Mouse (Mus musculus) embryonic facial prominence, embryonic 13.5 days (tissue): ENCODE results near the gene Pcnx2. TPM values are rescaled to one million over a fixed set of nuclear protein-coding genes. Genes with fewer than 3 reads are reported as not detected.

ENCODE experiments used
- ATAC-seq: fragments of 200-750 bp; cut with Nextera tagmentation; 2 replicates; pipeline ENCODE4 v1.8.0; 2017; ENCODE audit warnings: low read depth; ENCODE audit not compliant: insufficient number of reproducible peaks, insufficient read depth, low FRiP score, low TSS enrichment
- H3K27ac ChIP-seq: fragments of 300-500 bp; sonication (generic); 2 replicates; pipeline ENCODE4 v1.5.1; 2015; ENCODE audit warnings: moderate library complexity, mild to moderate bottlenecking, inconsistent platforms
- H3K27me3 ChIP-seq: fragments of 300-500 bp; sonication (generic); 2 replicates; pipeline ENCODE4 v1.6.1; 2015; ENCODE audit warnings: mild to moderate bottlenecking, inconsistent platforms
- H3K36me3 ChIP-seq: fragments of 300-500 bp; sonication (generic); 2 replicates; pipeline ENCODE4 v1.6.1; 2015; ENCODE audit warnings: mild to moderate bottlenecking, inconsistent platforms
- H3K4me1 ChIP-seq: fragments of 300-500 bp; sonication (generic); 2 replicates; pipeline ENCODE4 v1.6.1; 2015; ENCODE audit warnings: inconsistent platforms
- H3K4me2 ChIP-seq: fragments of 300-500 bp; sonication (generic); 2 replicates; pipeline ENCODE4 v1.6.1; 2015; ENCODE audit warnings: moderate library complexity, mild to moderate bottlenecking, inconsistent platforms
- H3K4me3 ChIP-seq: fragments of 300-500 bp; sonication (generic); 2 replicates; pipeline ENCODE4 v1.5.1; 2015; ENCODE audit warnings: mild to moderate bottlenecking, inconsistent platforms
- H3K9ac ChIP-seq: fragments of 300-500 bp; sonication (generic); 2 replicates; pipeline ENCODE4 v1.6.1; 2015; ENCODE audit warnings: mild to moderate bottlenecking, inconsistent platforms
- H3K9me3 ChIP-seq: fragments of 300-500 bp; sonication (generic); 2 replicates; pipeline ENCODE4 v1.6.1; 2016; ENCODE audit warnings: inconsistent platforms
- WGBS: fragments of 180-500 bp; shearing (Covaris S2); methylation state at CpG from one replicate; pipeline ENCODE4 v1.1.7; 2015; ENCODE audit warnings: mixed read lengths; 5-methylcytosine and 5-hydroxymethylcytosine counted together
- polyA plus RNA-seq: library from polyadenylated mRNA; unstranded; fragments of >200 nt; fragmentation: Nextera tagmentation; extraction: Ambion mirVana; gene quantifications from 2 replicates; pipeline ENCODE4 v1.2.1, GENCODE M21; 2015

Pcnx2 gene
- polyA plus RNA-seq, 1 experiment from 2014 or later: 0.37 TPM

- Histone ChIP-seq H3K27me3 (no peaks in the 10 kb centered on the region), H3K36me3 (no peaks in the 10 kb centered on the region), H3K4me2 (no peak overlapping the region), H3K9me3 (no peaks in the 10 kb centered on the region), H3K4me1 (no peaks in the 10 kb centered on the region), H3K4me3 (no peak overlapping the region), H3K9ac (no peak overlapping the region), H3K27ac (no peak overlapping the region)
- WGBS: 63% methylated on average over 7 of the region's 7 CpGs
- ATAC-seq: no peak
Observed at GRCm38 (mm10) chr8:125854379-125854778, 43.7 kb downstream of the Pcnx2 start.

GRCm38 (mm10) chr8:125853300-125853699 lies 44.8 kb downstream of the Pcnx2 start:
- ATAC-seq: no peak
- H3K9me3 ChIP-seq: no peaks in the 10 kb centered on the region
- H3K4me1 ChIP-seq: no peaks in the 10 kb centered on the region
- no peak overlapping the region for H3K9ac ChIP-seq
- H3K27me3 ChIP-seq: no peaks in the 10 kb centered on the region
- H3K4me2 ChIP-seq: no peak overlapping the region
- H3K27ac ChIP-seq: no peak overlapping the region
- 74% methylated on average over 5 of the region's 5 CpGs for WGBS
- no peak overlapping the region for H3K4me3 ChIP-seq
- no peaks in the 10 kb centered on the region for H3K36me3 ChIP-seq

- Histone ChIP-seq H3K4me3 (no peak overlapping the region), H3K4me1 (peaks cover 6% of the 10 kb centered on the region; the same call in 1 of the 2 replicates), H3K9ac (no peak overlapping the region), H3K9me3 (no peaks in the 10 kb centered on the region), H3K27me3 (no peaks in the 10 kb centered on the region), H3K36me3 (no peaks in the 10 kb centered on the region), H3K27ac (no peak overlapping the region), H3K4me2 (no peak overlapping the region)
- ATAC-seq: no peak
- 63% methylated on average over 4 of the region's 4 CpGs for WGBS
Observed at GRCm38 (mm10) chr8:125849181-125849580, 48.9 kb downstream of the Pcnx2 start.

- H3K27ac ChIP-seq: no peak overlapping the region
- WGBS: 60% methylated on average over 12 of the region's 12 CpGs
- H3K4me3 ChIP-seq: no peak overlapping the region
- no peak overlapping the region for H3K9ac ChIP-seq
- no peak overlapping the region for H3K4me2 ChIP-seq
- H3K4me1 ChIP-seq: peaks cover 6% of the 10 kb centered on the region; the same call in 1 of the 2 replicates
- no peaks in the 10 kb centered on the region for H3K36me3 ChIP-seq
- ATAC-seq: no peak
- H3K9me3 ChIP-seq: no peaks in the 10 kb centered on the region
- no peaks in the 10 kb centered on the region for H3K27me3 ChIP-seq
Observed at GRCm38 (mm10) chr8:125847842-125848241, 50.3 kb downstream of the Pcnx2 start.

GRCm38 (mm10) chr8:125845281-125845680 lies 52.8 kb downstream of the Pcnx2 start:
- 94% methylated on average over 16 of the region's 16 CpGs for WGBS
- Histone ChIP-seq H3K9ac (no peak overlapping the region), H3K4me2 (no peak overlapping the region), H3K27me3 (no peaks in the 10 kb centered on the region), H3K4me3 (no peak overlapping the region), H3K4me1 (peaks cover 6% of the 10 kb centered on the region; the same call in 1 of the 2 replicates), H3K27ac (no peak overlapping the region), H3K36me3 (no peaks in the 10 kb centered on the region), H3K9me3 (no peaks in the 10 kb centered on the region)
- no peak for ATAC-seq

GRCm38 (mm10) chr8:125843122-125843836 lies 54.8 kb downstream of the Pcnx2 start:
- Histone ChIP-seq H3K9ac (no peak overlapping the region), H3K27ac (no peak overlapping the region), H3K4me3 (no peak overlapping the region), H3K4me1 (peaks cover 6% of the 10 kb centered on the region; the same call in 1 of the 2 replicates), H3K27me3 (no peaks in the 10 kb centered on the region), H3K9me3 (no peaks in the 10 kb centered on the region), H3K36me3 (no peaks in the 10 kb centered on the region), H3K4me2 (no peak overlapping the region)
- no peak for ATAC-seq
- WGBS: 60% methylated on average over 15 of the region's 15 CpGs

- Histone ChIP-seq H3K4me1 (no peaks in the 10 kb centered on the region), H3K4me2 (no peak overlapping the region), H3K9ac (no peak overlapping the region), H3K27me3 (no peaks in the 10 kb centered on the region), H3K36me3 (no peaks in the 10 kb centered on the region), H3K27ac (no peak overlapping the region), H3K9me3 (no peaks in the 10 kb centered on the region), H3K4me3 (no peak overlapping the region)
- 44% methylated on average over 7 of the region's 7 CpGs for WGBS
- no peak for ATAC-seq
Observed at GRCm38 (mm10) chr8:125842158-125842557, 56.0 kb downstream of the Pcnx2 start.

- WGBS: 40% methylated on average over 2 of the region's 2 CpGs
- H3K4me1 ChIP-seq: no peaks in the 10 kb centered on the region
- no peaks in the 10 kb centered on the region for H3K9me3 ChIP-seq
- H3K27me3 ChIP-seq: no peaks in the 10 kb centered on the region
- H3K4me3 ChIP-seq: no peak overlapping the region
- H3K4me2 ChIP-seq: no peak overlapping the region
- H3K36me3 ChIP-seq: no peaks in the 10 kb centered on the region
- no peak overlapping the region for H3K9ac ChIP-seq
- ATAC-seq: no peak
- H3K27ac ChIP-seq: no peak overlapping the region
Observed at GRCm38 (mm10) chr8:125824688-125825087, 73.4 kb downstream of the Pcnx2 start.

GRCm38 (mm10) chr8:125823719-125824118 lies 74.4 kb downstream of the Pcnx2 start:
- no peaks in the 10 kb centered on the region for H3K4me1 ChIP-seq
- no peak overlapping the region for H3K9ac ChIP-seq
- H3K4me2 ChIP-seq: no peak overlapping the region
- H3K4me3 ChIP-seq: no peak overlapping the region
- no peak overlapping the region for H3K27ac ChIP-seq
- H3K9me3 ChIP-seq: no peaks in the 10 kb centered on the region
- WGBS: 53% methylated on average over 12 of the region's 12 CpGs
- H3K36me3 ChIP-seq: no peaks in the 10 kb centered on the region
- no peak for ATAC-seq
- H3K27me3 ChIP-seq: no peaks in the 10 kb centered on the region

- Histone ChIP-seq H3K27me3 (no peaks in the 10 kb centered on the region), H3K36me3 (no peaks in the 10 kb centered on the region), H3K9ac (no peak overlapping the region), H3K27ac (no peak overlapping the region), H3K4me1 (no peaks in the 10 kb centered on the region), H3K4me2 (no peak overlapping the region), H3K9me3 (no peaks in the 10 kb centered on the region), H3K4me3 (no peak overlapping the region)
- 90% methylated on average over 14 of the region's 14 CpGs for WGBS
- no peak for ATAC-seq
Observed at GRCm38 (mm10) chr8:125822065-125822464, 76.1 kb downstream of the Pcnx2 start.

GRCm38 (mm10) chr8:125819797-125820196 lies 78.3 kb downstream of the Pcnx2 start:
- no peak overlapping the region for H3K9ac ChIP-seq
- no peaks in the 10 kb centered on the region for H3K9me3 ChIP-seq
- H3K27ac ChIP-seq: no peak overlapping the region
- no peaks in the 10 kb centered on the region for H3K27me3 ChIP-seq
- H3K4me1 ChIP-seq: no peaks in the 10 kb centered on the region
- ATAC-seq: no peak
- no peak overlapping the region for H3K4me2 ChIP-seq
- H3K4me3 ChIP-seq: no peak overlapping the region
- WGBS: 71% methylated on average over 7 of the region's 7 CpGs
- H3K36me3 ChIP-seq: no peaks in the 10 kb centered on the region

- ATAC-seq: no peak
Observed at GRCm38 (mm10) chr8:125818796-125819195, 79.3 kb downstream of the Pcnx2 start.

More at GRCm38 (mm10) chr8:125818796-125819195, 79.3 kb downstream of the Pcnx2 start:
- WGBS: 88% methylated on average over 9 of the region's 9 CpGs
- Histone ChIP-seq H3K9ac (no peak overlapping the region), H3K36me3 (no peaks in the 10 kb centered on the region), H3K27ac (no peak overlapping the region), H3K4me2 (no peak overlapping the region), H3K4me3 (no peak overlapping the region), H3K27me3 (no peaks in the 10 kb centered on the region), H3K9me3 (peaks cover 4% of the 10 kb centered on the region), H3K4me1 (no peaks in the 10 kb centered on the region)
